Mouse (Mus musculus) cortical plate, adult 2 months (tissue): ENCODE results near the gene Ahsa1.

Experiments used
- CTCF ChIP-seq: fragments of 200-500 bp; IDR thresholded peaks from 2 replicates; pipeline ENCODE4 v1.5.1; 2011; ENCODE audit warnings: mild to moderate bottlenecking, control low read depth, low read length; ENCODE audit not compliant: insufficient read depth; ENCODE audit errors: extremely low read depth
- POLR2A ChIP-seq: fragments of 200-500 bp; IDR thresholded peaks from 2 replicates; pipeline ENCODE4 v1.6.1; 2011; ENCODE audit warnings: mild to moderate bottlenecking, low read length, control low read depth; ENCODE audit not compliant: insufficient read depth; ENCODE audit errors: extremely low read depth

GRCm38 (mm10) chr12:87250161-87250560 lies 16.1 kb upstream of the Ahsa1 start:
- TF ChIP-seq CTCF (no peak), POLR2A (no peak)
